Mouse (Mus musculus) kidney, adult 18-20 months (tissue): ENCODE results near the gene Selenop.
"Not testable (repeated sequence)": the region's sequence is repeated elsewhere in the genome, so short reads cannot be mapped to it uniquely, and the experiment has no call there.

Experiments used
- DNase-seq: peaks from one replicate; pipeline ENCODE4 v3.0.0; 2021

Gene Selenop

DNA sequence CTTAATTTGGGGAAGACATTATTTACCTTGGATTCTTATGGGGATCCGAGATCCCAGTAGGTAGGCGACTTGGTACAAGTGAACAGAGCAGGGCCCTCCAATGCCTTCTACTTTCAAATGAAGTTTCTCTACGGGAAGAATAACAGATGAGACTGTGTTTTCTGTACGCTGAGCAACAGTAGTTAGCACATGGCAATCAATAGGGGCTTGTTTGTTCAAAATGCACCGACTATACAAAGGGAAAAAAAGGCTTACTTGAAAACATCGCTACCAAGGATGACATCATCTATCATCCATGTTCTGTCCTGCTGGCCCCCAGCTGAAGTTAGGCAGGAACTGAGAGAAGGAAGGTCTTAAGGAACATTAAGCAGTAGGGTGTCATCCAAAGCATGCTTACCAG lies at the start of gene Selenop:
Gene Selenop, plus strand, starts transcription at position 301 of the 400 bp plus-strand sequence.
- no peak for DNase-seq

DNA sequence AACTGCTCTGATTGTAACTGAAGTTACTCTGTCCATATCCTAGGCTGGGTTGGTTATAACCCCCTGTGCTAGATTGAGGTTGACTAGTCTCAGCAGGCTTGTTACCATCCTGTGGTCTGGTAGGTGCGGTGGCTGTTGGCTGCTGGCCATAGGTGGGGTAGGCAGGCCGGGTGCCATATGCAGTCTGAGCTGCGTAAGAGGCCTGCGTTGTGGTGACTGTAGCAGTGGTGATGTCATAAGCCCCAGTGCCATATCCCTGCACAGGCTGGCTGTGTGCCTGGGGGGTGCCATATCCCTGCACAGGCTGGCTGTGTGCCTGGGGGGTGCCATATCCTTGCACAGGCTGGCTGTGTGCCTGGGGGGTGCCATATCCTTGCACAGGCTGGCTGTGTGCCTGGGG lies 49.7 kb upstream of the Selenop start:
- DNase-seq = not testable (repeated sequence)

DNA sequence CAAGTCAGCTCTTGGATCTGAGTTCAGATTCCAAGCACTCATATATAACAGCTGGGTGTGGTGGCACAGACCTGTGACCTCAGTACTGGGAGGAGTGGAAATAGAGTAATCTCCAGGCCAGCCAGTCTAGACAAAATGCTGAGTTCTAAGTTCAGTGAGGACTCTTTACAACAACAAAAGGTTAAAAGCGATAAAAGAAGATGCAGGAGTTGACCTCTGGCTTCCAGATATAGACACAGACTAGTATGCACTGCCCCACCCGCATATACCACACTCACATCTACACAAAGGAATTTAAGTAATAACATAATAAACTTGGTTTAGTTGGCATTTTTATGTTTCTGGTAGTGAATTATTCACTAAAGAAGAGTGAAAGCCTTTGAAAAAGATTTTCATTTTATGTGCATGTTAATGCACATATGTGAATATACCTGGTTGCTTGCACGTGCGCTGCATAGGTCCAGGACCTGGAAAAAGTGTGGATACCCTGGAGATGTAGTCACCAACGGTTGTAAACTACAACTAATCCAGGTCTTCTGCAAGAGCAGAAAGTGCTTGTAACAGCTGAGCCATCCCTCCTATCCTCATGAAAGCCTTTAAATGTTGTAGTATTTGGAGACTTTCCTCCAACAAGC lies 45.4 kb upstream of the Selenop start:
- no peak for DNase-seq

DNA sequence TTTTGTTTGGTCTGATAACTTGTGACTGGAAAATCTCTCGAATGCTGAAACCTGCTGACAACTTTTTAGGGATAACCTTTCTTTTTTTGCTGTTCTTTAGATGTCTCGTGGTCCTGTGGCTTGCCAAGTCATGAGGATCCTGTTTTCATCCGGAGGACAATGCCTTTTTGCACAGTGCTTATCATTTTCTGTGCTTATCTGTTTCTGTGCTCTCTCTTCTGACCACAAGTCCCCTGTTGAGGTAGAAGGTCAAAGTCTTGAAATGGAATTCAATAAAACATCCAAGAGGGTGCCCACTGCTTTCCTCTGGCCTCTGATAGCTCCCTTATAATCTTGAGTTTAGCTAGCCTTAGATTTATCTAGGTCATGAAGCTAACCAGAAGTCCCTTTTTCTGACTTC lies 41.8 kb upstream of the Selenop start:
- DNase-seq = no peak

DNA sequence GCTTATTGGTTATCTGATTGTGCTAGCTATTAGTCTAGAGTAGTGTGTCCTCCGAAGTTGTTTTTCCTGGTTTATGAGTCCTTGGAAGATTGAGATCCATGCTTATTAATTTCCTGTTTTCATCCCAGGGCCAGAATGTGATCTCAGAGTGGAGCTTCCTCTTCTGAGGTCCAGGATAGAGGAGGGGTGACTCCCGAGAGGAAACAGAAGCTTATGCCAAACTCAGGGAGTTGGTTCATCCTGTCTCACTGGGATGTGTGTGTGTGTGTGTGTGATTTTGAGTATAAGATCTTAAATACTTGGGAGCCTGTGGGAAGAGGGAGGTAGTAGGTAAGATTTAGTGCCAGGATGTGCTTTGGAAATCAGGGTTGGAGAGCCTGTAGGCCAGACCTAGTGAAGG lies 40.2 kb upstream of the Selenop start:
- DNase-seq = peak; percentile 24

DNA sequence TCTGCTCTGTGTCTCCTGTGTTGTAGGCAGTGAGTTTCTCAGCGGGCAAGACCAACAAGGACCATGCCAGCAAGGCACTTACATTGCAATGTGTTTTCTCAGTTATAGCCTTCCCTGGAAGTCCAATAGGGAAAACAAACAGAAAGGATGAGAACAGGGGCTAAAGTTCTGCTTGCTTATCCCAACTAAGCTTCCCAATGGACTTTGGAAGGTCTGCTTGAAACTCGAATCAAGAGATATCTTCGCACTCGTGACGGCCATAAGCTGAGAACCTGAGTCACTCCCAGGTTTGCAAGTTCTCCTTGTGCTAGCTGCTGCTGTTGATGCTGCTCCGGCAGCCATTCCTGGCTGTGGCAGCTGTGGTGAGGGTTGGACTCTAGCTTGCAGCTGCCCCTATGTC lies 39.4 kb upstream of the Selenop start:
- no peak for DNase-seq

DNA sequence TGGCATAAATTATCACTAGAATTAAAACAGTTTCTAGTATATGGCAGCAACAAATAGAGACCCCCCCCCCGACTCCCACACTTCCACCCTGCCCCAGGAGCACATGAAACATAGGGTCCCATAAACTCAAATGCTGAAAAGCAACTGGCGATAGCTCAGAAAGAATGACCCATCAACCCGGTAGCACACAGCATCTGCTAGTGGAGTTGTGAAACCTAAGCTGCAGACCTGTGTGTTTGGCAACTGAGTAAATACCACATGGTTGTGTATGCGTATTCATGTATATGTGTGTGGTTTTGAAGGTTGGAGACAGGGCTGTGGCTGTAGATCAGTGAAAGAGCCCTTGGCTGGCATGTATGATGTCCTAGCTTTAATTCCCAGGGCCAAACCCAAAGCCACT lies 37.3 kb upstream of the Selenop start:
- no peak for DNase-seq

DNA sequence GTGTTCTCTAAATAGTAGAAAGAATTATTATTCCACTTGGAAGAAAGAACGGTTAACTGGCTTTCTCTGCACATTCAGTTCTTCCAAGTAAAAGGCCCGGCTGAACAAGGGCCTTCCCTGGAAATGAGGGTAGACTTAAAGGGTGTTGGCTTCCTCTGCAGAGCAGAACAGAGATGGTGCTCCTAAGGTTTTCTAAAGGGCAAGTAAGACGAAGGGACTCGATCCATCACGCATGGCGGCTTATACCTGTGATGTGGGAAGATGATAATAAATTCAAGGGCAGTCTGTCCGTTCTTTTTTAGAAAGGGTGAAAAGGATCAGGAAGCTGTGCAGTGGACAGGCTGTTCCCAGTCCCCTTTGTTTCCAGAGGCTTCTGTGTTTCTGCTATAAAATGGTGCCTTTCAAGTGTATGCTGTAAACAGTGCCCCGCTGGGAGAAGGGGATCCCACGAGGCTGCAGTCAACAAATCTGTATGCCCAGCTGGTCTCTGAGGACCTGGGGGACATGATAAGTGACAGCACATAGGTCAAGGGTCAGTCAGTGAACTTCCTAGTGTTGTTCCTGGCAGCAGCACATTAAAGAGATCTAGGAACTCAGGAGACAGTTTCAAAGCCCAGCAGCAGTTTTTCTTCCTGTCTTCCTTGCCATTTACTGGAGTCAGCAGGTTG lies 36.0 kb upstream of the Selenop start:
- DNase-seq = peak; percentile 34

DNA sequence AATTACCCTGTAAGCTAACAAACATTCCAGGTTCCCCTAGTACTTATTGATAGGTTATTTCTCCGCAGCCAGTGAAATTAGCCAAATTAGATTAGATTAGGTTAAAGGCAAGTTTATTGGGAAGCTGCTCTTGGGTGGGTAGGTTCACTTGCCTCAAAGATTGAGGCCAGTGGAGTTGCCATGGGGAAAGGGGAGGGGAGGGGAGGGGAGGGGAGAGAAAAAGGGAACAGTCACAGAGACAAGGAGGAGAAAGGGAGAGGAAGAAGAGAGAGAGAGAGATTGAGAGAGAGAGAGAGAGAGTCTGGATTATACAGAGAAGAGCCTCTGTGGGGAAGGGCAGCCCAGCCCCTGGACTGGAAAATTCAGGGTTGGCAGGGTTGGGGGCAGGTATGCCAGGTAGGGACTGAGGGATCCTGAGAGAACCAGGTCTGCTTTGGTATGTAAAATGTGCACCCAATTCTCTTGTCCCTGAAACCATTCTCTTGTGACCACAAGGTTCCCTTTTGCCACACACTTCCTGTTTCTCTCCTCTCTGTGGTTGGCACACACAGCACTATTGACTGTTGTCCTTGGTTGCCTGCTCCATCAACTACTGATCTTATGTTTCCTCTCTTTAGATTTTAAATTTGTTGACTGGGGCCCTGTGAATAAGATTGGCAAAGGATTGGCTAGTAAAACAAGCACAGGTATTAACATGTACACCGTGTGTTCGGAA lies 34.4 kb upstream of the Selenop start:
- DNase-seq = no peak

DNA sequence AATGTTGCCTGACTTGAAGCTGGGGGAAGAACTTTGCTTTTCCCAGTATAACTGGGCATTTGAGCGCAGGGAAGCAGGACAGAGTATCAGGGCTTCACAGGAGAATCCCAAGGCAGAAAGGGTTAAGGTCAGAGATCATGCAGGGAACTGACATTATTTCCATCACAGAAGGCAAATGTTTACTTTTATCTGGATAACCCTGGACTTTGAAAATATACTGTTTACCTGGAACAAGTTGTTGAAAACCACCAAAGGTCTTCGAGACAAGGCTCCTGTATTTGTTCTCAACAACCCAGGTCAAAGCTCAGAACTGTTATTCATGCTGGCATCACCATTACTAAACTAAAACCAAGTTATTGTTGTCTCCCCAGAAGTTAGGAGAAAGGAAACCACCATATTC lies 32.0 kb upstream of the Selenop start:
- no peak for DNase-seq

DNA sequence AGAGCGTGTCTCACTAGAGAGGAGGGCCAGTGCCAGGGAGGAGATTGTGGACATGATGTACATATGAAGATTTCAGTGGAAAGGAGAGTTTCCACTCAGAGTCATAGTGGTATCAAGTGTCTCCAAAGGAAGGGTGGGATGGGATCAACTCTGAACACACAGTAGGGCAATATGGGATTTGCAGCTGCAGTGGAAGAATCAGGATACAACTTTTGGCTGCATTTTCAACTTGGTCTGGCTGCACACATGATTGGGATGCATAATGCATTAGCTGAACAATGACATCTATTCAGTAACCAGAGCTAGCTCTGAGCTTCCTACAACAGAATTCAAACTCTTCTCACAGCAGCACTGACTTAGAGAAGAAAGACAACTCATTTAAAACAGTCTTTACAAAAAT lies 30.4 kb upstream of the Selenop start:
- no peak for DNase-seq

DNA sequence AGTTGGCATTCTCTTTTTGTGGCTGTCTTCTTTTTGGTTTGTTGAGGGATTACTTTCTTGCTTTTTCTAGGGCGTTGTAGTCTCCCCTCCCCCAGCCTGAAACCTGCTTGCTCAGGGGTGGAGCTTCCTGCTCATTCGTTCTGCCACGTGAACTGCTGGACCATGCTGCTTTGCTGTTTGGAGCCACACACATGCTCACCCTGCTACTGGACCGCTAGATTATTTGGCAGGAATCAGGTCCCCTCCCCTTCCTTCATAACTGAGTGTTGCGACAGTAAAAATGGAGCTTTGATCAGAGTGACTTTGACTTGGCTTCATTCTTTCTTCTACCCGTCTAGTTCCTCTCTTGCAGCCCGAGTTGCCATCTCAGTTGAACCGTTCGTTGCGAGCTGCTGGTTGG lies 23.3 kb upstream of the Selenop start:
- not testable (repeated sequence) for DNase-seq

DNA sequence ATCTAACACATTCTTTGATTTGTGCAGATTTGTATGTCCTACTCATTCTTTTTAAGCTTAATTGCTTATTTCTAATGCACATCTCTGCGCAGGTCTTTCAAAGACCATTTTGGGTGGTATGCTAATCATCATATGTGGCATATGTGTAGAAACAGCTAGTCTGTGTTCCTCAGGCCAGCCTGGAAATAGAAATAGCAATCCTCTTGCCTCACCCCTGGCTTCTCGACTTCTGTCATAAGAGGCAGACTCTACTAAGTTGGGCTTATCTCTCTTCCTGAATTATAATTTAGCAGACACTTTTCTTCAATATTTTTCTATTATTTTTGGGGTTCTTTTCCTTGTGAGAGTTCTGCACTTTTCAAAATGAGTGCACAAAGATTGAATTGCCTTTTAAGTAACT lies 17.7 kb upstream of the Selenop start:
- no peak for DNase-seq

DNA sequence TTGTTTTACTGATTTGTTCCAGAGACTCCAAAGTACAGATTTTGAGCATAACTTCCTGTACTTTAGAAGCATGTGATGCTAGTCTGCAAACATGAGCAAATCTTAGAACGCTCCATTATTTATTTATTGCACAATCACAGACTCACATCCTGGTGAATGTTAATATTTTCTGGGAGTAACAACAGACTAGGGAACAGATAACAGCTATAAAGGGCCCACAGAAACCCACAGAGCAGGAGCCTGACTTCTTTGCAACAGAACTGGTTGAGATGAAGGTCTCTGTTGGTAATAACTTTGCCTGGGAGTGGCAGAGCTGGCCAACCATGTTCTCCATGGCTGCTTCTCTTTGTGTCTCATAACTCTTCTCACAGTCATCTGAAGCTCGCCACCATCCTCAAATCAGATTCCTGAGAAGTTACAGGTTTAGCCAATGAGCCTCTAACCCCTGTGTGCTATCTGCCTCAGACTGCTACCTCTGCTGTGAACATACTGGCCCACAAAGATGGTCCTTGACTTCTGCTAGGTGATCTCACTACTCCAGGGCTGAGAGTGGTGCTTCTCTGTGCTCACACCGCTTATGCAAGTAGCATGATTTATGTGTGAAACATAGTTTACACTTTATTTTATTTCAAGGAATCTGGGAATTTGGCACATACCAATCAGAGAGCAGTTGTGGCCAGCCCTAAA lies 17.2 kb upstream of the Selenop start:
- no peak for DNase-seq

DNA sequence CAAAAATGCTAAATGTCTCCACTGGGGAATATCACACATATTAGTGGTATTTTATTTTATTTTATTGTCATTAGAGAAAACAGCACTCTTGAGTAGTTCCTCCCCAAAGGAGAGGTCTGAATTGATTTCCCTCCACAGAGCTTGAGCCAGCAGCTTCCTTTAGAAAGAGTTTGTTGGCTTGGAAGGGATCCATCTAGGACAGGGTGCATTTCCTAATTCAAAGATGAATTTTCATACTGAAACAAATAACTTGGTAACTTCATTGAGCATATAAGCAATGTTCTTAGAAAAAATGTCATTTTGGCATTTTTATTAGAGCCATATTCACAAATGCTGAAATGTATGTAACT lies 16.7 kb upstream of the Selenop start:
- no peak for DNase-seq

DNA sequence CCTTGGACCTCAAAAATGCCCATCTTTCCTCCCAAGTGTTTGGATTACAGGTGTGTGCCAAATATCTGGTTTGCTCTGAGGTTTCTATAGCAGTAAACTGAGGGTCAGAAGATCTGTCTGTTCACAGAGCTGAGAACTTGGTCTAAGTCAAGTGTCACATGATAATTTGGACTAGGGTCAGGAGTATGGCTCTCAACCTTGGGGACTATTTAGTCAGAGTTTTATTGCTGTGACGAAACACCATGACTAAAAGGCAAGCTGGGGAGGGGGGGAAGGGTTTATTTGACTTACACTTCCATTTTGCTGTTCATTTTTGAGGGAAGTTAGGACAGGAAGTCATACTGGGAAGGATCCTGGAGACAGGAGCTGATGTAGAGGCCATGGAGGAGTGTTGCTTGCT lies 9.3 kb upstream of the Selenop start:
- DNase-seq = no peak

DNA sequence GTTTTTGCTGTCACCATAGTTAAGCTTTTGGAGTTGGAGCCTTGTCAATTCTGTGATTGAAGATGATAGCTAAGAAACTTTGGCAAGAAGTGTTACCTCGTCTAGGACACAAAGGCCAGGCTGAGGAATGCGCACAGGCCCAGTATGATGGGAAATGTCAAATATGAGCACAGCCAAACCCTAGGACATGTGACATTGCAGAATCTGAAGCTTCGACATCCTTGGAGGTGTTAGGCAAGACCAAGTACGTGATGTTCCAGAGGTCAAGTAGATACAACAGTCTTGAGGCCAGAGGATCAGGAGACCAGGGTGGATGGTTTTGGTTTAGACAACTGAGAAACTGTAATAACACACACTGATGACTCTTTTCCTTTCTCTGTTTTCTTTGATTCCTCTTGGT lies 8.0 kb upstream of the Selenop start:
- no peak for DNase-seq

DNA sequence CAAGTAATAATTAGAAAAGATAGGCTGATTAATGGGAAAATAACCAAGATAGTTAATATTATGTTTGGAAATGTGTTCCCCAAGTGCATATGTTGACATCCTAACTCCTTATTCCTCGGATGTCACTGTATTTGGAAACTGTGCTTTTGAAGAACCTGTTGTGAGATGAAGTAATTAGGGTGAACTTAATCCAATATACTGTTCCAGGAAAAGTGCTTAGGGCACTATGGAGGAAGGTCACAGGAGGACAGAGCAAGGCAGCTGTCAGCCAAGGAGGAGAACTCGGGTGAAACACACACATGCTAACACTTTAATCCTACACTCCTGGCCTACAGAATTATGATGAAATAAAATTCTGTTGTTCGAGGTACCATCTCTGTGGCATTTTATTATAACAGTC lies 5.5 kb upstream of the Selenop start:
- no peak for DNase-seq

DNA sequence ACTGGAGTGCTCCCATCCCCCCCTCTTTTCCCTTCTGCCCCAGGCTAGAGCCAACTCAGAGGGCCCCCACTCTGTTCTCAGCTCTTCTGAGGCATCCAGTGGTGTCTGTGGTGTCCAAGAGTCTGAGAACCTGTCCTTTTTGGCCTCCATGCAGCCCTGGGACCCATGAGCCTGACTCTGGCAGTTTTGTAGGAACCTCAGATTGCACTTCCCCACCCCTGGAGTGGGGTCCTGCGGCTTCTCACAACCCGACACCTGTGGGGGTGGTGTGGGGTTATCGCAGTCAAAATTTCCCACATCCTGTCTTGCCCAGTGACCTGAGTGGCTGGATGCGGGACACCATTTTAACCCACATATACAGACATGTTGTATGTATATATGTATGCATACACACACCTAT lies 4.1 kb upstream of the Selenop start:
- DNase-seq = no peak

DNA sequence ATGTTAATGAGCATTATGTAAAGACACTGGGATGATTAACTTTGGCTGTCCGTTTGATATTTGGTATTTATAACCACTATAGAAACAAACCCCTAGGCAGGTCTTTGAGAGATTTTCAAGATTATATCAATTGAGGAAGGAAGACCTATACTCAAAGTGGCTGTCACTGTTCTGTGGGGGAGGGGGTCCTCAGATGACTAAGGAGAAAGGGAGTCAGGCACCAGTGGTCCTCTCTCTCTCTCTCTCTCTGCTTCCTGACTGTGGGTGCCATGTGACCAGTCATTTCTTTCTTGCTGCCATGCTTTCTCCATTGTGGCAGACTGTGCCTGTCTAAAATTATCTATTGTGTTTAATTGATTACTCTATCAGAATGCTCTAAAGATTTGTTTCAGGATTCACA lies 3.5 kb upstream of the Selenop start:
- DNase-seq = no peak

DNA sequence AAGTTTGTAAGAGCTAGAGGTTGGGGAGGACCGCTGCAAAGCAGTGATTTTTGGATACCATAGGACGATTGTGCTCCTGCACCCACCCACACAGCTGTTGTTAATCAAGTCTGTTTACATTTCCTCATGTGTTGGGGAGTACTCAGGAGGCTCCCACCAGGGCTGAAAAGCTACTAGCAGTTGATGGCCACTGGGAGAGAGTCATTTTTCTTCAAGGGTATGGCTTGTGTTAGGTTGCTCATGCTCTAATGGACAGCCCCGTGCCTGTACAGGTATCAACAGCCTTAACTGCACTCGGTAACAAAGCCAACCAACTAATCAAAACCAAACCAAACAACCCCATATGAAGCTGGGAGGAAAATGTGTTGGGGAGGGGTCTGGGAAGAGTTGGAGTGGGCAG lies 1.1 kb downstream of the Selenop start:
- no peak for DNase-seq

DNA sequence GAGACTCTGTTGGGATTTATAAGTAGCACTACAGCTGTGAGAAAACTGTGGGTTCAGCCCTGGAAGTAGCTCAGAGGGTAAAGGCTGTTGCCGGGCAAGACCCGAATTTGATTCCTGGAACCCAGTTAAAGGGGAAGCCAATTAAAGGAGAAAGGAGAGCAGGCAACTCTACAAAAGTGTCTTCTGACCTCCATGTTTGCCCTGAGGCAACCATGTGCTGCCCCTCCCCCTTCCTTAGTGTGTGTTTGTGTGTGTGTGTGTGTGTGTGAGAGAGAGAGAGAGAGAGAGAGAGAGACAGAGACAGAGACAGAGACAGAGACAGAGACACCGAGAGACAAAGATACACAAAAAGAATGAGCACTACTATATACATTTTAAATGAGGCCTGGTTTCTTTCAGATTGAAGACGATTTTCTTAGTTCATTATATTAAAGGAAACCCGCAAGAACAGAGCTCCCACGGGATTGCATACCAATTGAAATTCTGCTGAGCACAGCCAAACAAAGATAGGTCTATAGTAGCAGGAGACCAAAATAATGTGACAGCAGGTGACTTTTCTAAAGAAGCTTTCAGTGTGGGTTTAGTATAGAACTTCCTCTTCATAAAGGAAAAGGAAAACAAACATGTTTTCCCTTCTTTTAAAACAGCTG lies 1.8 kb downstream of the Selenop start:
- peak; percentile 54 for DNase-seq

DNA sequence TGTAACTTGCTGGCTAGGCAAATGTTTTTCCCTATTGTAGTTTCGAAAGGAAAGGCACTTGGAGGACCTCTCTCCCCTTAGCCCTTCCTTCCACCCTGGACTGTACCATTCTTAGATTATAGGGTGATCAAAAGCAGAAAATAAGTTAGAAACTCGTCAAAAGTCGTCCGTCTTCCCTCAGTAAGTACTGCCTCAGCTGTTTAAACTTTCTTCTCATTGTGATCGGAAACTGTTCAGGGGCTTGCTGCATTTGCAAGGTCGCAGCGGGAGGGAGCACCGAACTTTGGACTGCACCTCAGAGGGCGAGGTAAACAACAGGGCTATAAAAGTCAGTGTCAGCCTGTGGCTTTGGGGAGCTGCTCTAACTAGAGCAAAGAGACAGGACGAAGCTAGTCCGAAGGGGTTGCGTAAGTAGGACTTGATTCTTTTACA lies 2.3 kb downstream of the Selenop start:
- DNase-seq = peak; percentile 92
